Mouse (Mus musculus): ENCODE results near the gene Agpat3.

GRCm38 (mm10) chr10:78264735-78265134, 87.6 kb downstream of the Agpat3 start:
- TF ChIP-seq CTCF (IDR thresholded peaks at IDR 0.05; ENCODE audit: low read depth, low read length) (no peak), POLR2A (IDR thresholded peaks at IDR 0.05; ENCODE audit: extremely low read depth, insufficient read depth, low read length) (no peak)
